Mouse (Mus musculus) Patski (cell line): ENCODE data around the gene Tiprl. TPM values are rescaled to one million over a fixed set of nuclear protein-coding genes. Genes with fewer than 3 reads are reported as not detected.

Source experiments
- ATAC-seq: fragments of 100-300 bp; one replicate; pipeline ENCODE4 v1.8.0; 2021
- CTCF ChIA-PET: fragments of 350-600 bp; sonication (Branson Sonifier 250); formaldehyde crosslinking; loops from one replicate; lab custom pipeline; 2022; ENCODE audit warnings: inconsistent platforms; lab: Charles Lee
- POLR2A ChIA-PET: fragments of 350-600 bp; sonication (Branson Sonifier 250); formaldehyde crosslinking; loops from one replicate; lab custom pipeline; 2022; ENCODE audit warnings: antibody characterized with exemption, inconsistent platforms; lab: Charles Lee
- DNase-seq: peaks from one replicate; pipeline ENCODE4 v3.0.0-alpha.2; 2011; ENCODE audit warnings: low read depth, low spot score
- H3K27me3 ChIP-seq: fragments of 371-371 bp; one replicate; pipeline ENCODE4 v1.5.1; 2021
- CTCF ChIP-seq: fragments of 100-300 bp; IDR thresholded peaks from one replicate; pipeline ENCODE4 v1.5.1; 2021
- in situ Hi-C: fragments of 300-500 bp; cut with MboI; formaldehyde crosslinking; loops from 3 replicates; pipeline ENCODE4 v1.11.1; 2018; ENCODE audit warnings: low pct_unique_long_range_greater_than_20kb, mixed read lengths
- polyA plus RNA-seq: library from polyadenylated mRNA; unstranded; gene quantifications from one replicate; pipeline ENCODE4 v1.2.3, GENCODE M21; 2021

The Tiprl gene
- polyA plus RNA-seq, 1 experiment from 2014 or later = 72.6 TPM

- in situ Hi-C loops = no loop called here
- no peak for TF ChIP-seq CTCF
- ATAC-seq = no peak
- POLR2A ChIA-PET = no interaction called here
- H3K27me3 ChIP-seq = no peaks in the 10 kb centered on the region
- CTCF ChIA-PET = no interaction called here
- no peak for DNase-seq
Observed at GRCm38 (mm10) chr1:165192102-165192501, 44.7 kb downstream of the Tiprl start.

GRCm38 (mm10) chr1:165191611-165192010 is 45.2 kb downstream of the Tiprl start:
- H3K27me3 ChIP-seq = no peaks in the 10 kb centered on the region
- no peak for TF ChIP-seq CTCF
- POLR2A ChIA-PET = no interaction called here
- in situ Hi-C loops = no loop called here
- ATAC-seq (no peak), DNase-seq (no peak)
- CTCF ChIA-PET = no interaction called here

GRCm38 (mm10) chr1:165190571-165191273 is 46.1 kb downstream of the Tiprl start:
- H3K27me3 ChIP-seq = no peaks in the 10 kb centered on the region
- no peak for ATAC-seq
- ChIA-PET CTCF (no interaction called here), POLR2A (no interaction called here)
- in situ Hi-C loops = no loop called here
- TF ChIP-seq CTCF = no peak
- DNase-seq = no peak

- no peak for TF ChIP-seq CTCF
- no peak for DNase-seq
- ATAC-seq = no peak
- ChIA-PET CTCF (no interaction called here), POLR2A (no interaction called here)
- no peaks in the 10 kb centered on the region for H3K27me3 ChIP-seq
- in situ Hi-C loops = no loop called here
Observed at GRCm38 (mm10) chr1:165190068-165190467, 46.7 kb downstream of the Tiprl start.

GRCm38 (mm10) chr1:165188806-165189580 is 47.8 kb downstream of the Tiprl start:
- CTCF ChIA-PET = no interaction called here
- no peak for DNase-seq
- in situ Hi-C loops = no loop called here
- TF ChIP-seq CTCF = no peak
- POLR2A ChIA-PET = no interaction called here
- no peaks in the 10 kb centered on the region for H3K27me3 ChIP-seq
- no peak for ATAC-seq

- no peak for TF ChIP-seq CTCF
- in situ Hi-C loops = no loop called here
- no peaks in the 10 kb centered on the region for H3K27me3 ChIP-seq
- POLR2A ChIA-PET = no interaction called here
- ATAC-seq = no peak
- DNase-seq = no peak
- CTCF ChIA-PET = no interaction called here
Observed at GRCm38 (mm10) chr1:165187357-165187756, 49.4 kb downstream of the Tiprl start.

- DNase-seq = no peak
- no peaks in the 10 kb centered on the region for H3K27me3 ChIP-seq
- ChIA-PET POLR2A (no interaction called here), CTCF (no interaction called here)
- no peak for TF ChIP-seq CTCF
- in situ Hi-C loops = no loop called here
- no peak for ATAC-seq
Observed at GRCm38 (mm10) chr1:165186491-165186890, 50.3 kb downstream of the Tiprl start.

- ChIA-PET CTCF (no interaction called here), POLR2A (no interaction called here)
- TF ChIP-seq CTCF = no peak
- no peaks in the 10 kb centered on the region for H3K27me3 ChIP-seq
- ATAC-seq = no peak
- DNase-seq = no peak
- in situ Hi-C loops = no loop called here
Observed at GRCm38 (mm10) chr1:165185116-165185515, 51.7 kb downstream of the Tiprl start.

- CTCF ChIA-PET = no interaction called here
- POLR2A ChIA-PET = interaction anchor here (0.5 to 0.6 kb wide), 2 partner anchors 51 to 910 kb away, joined by 3 to 4 read pairs; no protein-coding TSS in a partner anchor
- H3K27me3 ChIP-seq = no peaks in the 10 kb centered on the region
- ATAC-seq (no peak), DNase-seq (no peak)
- TF ChIP-seq CTCF = no peak
- in situ Hi-C loops = no loop called here
Observed at GRCm38 (mm10) chr1:165184178-165184577, 52.6 kb downstream of the Tiprl start.

GRCm38 (mm10) chr1:165183400-165183799 is 53.4 kb downstream of the Tiprl start:
- DNase-seq (no peak), ATAC-seq (no peak)
- ChIA-PET CTCF (no interaction called here), POLR2A (no interaction called here)
- no peaks in the 10 kb centered on the region for H3K27me3 ChIP-seq
- TF ChIP-seq CTCF = no peak
- in situ Hi-C loops = no loop called here

- CTCF ChIA-PET = no interaction called here
- ATAC-seq (no peak), DNase-seq (no peak)
- H3K27me3 ChIP-seq = no peaks in the 10 kb centered on the region
- in situ Hi-C loops = no loop called here
- no peak for TF ChIP-seq CTCF
- POLR2A ChIA-PET = no interaction called here
Observed at GRCm38 (mm10) chr1:165179321-165179720, 57.5 kb downstream of the Tiprl start.
